Mouse (Mus musculus): ENCODE measurements around the gene Gpd2.

DNA sequence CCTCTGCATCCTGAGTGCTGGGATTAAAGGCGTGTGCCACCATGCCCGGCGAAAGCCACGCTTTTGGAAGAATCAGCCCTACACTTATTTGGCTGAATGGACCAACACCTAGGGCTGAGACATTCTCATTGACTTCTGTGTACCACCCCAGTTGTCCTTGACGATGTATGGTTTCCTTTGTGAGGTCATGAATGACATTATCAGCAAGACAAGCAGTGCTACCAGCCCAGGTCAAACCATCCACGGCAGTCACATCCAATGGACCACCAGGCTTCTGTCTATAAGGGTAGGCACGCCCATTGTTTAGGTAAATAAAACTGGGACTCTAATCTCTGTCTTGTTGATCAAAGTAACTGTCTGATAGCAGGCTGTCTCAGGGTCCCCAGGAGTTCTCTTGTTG, 27.5 kb downstream of the Gpd2 start:
- no peak for TF ChIP-seq CTCF (IDR thresholded peaks at IDR 0.05; ENCODE audit: extremely low read depth, insufficient read length, insufficient replicate concordance, low read depth, low read length)
- no peak for TF ChIP-seq POLR2A (IDR thresholded peaks at IDR 0.05; ENCODE audit: low read depth, low read length)

All from small intestine, adult 2 months (tissue).